Mouse (Mus musculus): ENCODE measurements around the gene Tmie.

Gene Tmie

GRCm38 (mm10) chr9:110888935-110889334 lies 9.0 kb upstream of the Tmie start:
- in situ Hi-C loops (cut with MboI, MseI), result no loop called here

- in situ Hi-C loops (cut with MboI, MseI), result no loop called here
Measured at GRCm38 (mm10) chr9:110887388-110888303, 7.7 kb upstream of the Tmie start.

DNA sequence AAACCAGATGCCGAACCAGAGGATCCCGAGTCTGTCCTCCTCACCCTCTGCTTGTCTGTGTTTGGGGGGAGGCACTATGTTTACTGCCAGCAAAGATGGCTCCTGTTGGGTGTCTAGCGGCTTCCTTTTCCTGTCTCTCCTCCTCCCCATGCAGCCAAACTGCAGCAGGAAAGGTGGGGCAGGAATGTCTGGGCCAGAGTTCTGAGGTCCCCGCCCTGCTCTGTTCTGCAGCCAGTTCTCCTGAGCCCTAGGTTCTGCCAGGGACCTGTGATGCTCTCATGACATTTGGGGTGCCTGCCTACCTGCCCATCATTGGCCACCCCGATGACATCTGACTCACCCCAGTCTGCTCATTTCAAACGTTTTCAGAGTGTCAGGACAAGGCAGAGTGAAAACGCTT lies 2.0 kb upstream of the Tmie start:
- in situ Hi-C loops (cut with MboI, MseI), result no loop called here

GRCm38 (mm10) chr9:110880772-110881171 lies 859 bp upstream of the Tmie start:
- in situ Hi-C loops (cut with MboI, MseI), result no loop called here

DNA sequence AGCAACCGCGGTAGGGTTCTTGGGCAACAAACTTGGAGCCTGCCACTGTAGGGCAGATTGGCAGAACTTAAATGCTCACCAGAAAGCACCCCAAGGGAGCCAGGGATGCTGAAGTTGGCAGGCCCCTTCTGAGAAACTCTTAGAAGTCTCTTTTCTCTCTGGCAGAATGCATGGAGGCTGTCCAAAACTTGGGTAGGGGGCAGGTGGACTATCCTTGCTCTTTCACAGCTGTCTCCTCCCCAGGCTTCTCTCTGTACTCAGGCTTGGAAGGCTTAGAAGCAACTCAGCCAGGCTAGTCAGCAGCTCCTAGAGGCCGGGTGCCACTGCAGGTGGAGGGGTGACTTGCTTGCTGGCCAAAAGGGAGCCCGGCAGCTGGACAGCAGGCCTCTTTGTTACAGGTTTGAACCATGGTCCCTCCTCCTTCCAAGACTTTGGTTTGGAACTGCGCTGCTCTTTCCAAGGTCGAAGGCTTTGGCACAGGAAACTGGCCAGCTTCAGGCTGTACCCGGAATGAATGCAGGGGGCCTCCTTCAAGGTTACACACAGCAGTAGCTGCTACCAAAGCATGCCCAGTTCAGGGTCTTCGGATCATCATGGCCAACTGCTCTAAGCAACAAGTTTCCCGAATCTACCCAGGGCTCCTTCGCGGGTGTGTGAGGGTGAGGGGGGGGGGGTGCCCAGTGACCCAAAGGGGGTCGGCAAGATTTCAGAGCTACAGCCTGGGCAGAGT lies 557 bp downstream of the Tmie start, which contains the start of gene Als2cl:
Gene Als2cl (plus strand): TSS at position 680 of the 730 bp plus-strand sequence.
- in situ Hi-C loops (cut with MboI, MseI), result no loop called here

- in situ Hi-C loops (cut with MboI, MseI), result no loop called here
Measured at GRCm38 (mm10) chr9:110877888-110878287, 2.0 kb downstream of the Tmie start.

DNA sequence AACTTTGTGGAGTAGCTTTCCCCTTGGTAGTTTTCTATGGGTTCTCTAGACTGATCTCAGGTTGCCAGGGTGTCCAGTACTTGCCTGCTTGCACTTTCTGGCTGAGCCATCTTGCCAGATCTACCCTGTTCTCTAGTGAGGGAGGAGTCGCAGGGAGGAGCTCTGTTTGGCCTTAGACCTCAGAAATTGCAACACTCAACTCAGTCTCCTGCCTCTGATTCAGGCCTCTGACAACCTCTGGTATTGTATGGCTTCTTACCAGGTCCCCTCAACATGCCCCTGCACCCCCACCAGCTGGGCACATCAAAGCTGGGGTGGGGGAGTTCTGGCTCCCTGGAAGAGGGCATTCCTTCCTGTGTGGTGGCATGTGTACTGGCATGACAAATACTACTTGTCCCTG lies 2.6 kb downstream of the Tmie start:
- in situ Hi-C loops (cut with MboI, MseI), result no loop called here

GRCm38 (mm10) chr9:110875288-110875695 lies 4.6 kb downstream of the Tmie start:
- in situ Hi-C loops (cut with MboI, MseI), result no loop called here

DNA sequence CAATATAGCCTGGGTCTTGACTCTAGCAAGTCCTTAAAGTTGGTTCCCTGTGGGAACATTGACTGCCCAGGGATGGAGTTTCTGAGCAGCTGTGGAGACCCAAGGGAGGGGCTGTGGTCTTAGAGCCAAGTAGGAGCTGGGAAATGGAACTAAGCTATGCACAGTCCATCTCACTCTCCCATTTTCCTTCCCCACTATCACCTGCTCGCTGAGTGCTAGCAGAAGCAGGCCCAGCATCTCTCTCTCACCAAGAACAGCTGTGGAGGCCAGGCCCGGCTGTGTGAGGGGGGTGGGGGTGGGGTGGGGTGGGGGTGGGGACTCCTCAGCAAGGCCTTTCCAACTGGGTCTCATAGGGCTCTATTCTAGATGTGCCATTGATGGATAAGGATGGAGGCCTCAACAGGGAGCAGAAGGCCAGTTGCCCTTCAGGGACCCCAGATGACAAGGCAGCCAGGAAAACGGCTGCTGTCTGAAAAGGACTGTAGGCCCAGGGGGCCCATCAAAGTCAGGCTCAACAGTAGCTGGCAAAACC lies 5.2 kb downstream of the Tmie start:
- in situ Hi-C loops (cut with MboI, MseI), result no loop called here

- in situ Hi-C loops (cut with MboI, MseI), result no loop called here
Measured at GRCm38 (mm10) chr9:110873681-110874659, 5.9 kb downstream of the Tmie start.

GRCm38 (mm10) chr9:110871030-110871429 lies 8.9 kb downstream of the Tmie start:
- in situ Hi-C loops (cut with MboI, MseI), result no loop called here

GRCm38 (mm10) chr9:110858967-110859596 lies 20.8 kb downstream of the Tmie start:
- in situ Hi-C loops (cut with MboI, MseI), result no loop called here

- in situ Hi-C loops (cut with MboI, MseI), result no loop called here
Measured at GRCm38 (mm10) chr9:110858523-110858922, 21.4 kb downstream of the Tmie start.

DNA sequence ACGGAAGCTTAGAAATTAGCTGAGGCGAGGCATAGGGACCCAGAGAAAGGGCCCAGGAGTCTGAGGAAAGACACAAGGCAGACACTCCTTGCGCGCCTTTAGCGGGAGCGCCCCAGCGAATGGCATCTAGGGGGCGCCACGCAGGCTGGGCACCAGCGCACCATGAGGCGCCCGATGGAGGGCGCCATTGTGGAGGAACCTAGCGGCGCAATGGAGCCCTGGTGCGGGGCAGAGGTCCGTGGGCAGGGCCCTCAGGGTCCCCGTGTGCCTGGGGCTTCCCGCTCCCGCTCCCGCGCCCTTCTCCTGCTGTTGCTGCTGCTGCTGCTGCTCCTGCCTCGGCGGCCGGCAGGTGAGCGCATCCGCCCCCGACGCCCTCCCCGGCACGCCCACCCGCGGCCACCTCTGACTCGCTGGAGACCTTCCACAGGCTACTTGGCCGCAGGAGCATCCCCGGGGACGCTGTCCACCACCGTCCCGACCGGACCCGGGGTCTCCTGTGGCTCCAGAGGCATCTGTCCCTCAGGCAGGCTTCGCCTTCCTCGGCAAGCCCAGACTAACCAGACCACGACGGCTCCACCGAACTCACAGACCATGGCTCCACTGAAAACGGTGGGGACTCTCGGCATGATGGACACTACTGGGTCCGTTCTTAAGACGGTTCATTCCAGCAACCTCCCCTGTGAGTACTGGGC lies 22.0 kb downstream of the Tmie start, which contains the start of gene Prss50:
Gene Prss50 (plus strand): TSS at position 187 of the 692 bp plus-strand sequence.
- in situ Hi-C loops (cut with MboI, MseI), result no loop called here

DNA sequence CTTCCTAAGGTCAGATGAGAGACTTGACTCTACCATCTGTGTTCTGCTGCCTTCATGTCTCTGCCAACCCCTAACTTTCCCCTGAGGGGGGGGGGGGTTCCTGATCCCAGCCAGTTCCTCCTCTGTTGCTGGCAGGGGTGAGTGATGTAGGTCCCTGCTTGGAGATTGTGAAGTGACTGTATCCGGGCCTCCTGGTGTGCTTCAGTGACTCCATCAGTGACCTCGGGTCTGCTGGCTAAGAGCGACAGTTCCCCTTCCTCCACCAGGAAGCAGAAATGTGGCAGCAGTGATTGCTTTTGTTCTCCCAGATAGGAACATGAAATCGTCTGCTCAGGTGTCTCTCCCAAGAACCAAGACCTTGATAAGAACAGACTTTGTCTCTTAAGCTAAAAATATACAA lies 23.0 kb downstream of the Tmie start:
- in situ Hi-C loops (cut with MboI, MseI), result no loop called here

GRCm38 (mm10) chr9:110855903-110856302 lies 24.0 kb downstream of the Tmie start:
- in situ Hi-C loops (cut with MboI, MseI), result no loop called here

- in situ Hi-C loops (cut with MboI, MseI), result no loop called here
Measured at GRCm38 (mm10) chr9:110849162-110849561, 30.8 kb downstream of the Tmie start.

DNA sequence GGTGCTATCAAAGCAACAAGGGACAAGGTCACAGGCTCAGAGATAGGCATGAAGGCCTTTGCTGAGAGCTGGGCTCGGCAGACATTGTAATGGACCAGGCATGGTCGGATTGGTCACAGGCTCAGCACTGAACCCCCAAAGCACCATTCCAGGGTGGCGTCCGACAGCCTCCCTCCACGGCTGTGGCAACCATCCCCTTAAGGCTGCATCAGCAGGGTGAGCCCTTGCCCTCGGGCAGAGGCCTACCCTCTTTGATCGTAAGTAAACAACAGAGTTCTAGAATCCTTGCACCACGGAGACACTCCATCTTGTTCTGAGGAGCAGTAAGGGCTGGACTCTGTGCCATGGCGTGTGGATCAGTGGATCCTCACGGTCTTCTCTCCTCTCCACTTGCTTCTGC lies 35.7 kb downstream of the Tmie start, which contains the start of gene Prss46:
Gene Prss46 (plus strand): TSS at position 301 of the 400 bp plus-strand sequence.
- in situ Hi-C loops (cut with MboI, MseI), result no loop called here

- in situ Hi-C loops (cut with MboI, MseI), result no loop called here
Measured at GRCm38 (mm10) chr9:110841438-110841837, 38.5 kb downstream of the Tmie start.

- in situ Hi-C loops (cut with MboI, MseI), result no loop called here
Measured at GRCm38 (mm10) chr9:110840905-110841304, 39.0 kb downstream of the Tmie start.

All from regulatory T cell (primary cell).